Mouse (Mus musculus) olfactory bulb, adult 2 months (tissue): ENCODE measurements at regions not wholly inside any gene's neighbourhood (a gene's known extent, or its start where the extent isn't known, plus 50 kb on each side); places are given as distances from the start of the nearest gene placed in this dataset.

Experiments used
- H3K27ac ChIP-seq: fragments of 200-500 bp; 2 replicates; pipeline ENCODE4 v1.5.1; 2012; ENCODE audit warnings: low read depth, low read length; ENCODE audit not compliant: insufficient read depth
- H3K4me1 ChIP-seq: fragments of 200-500 bp; 2 replicates; pipeline ENCODE4 v1.6.1; 2012; ENCODE audit warnings: low read length; ENCODE audit not compliant: control insufficient read depth, insufficient read depth
- H3K4me3 ChIP-seq: fragments of 200-500 bp; 2 replicates; pipeline ENCODE4 v1.5.1; 2012; ENCODE audit warnings: mild to moderate bottlenecking, low read depth, low read length, moderate library complexity; ENCODE audit not compliant: insufficient read depth
- CTCF ChIP-seq: fragments of 200-500 bp; IDR thresholded peaks from 2 replicates; pipeline ENCODE4 v1.5.1; 2012; ENCODE audit warnings: low read depth, mild to moderate bottlenecking, low read length, moderate library complexity; ENCODE audit not compliant: insufficient read depth
- POLR2A ChIP-seq: fragments of 200-500 bp; IDR thresholded peaks from 2 replicates; pipeline ENCODE4 v1.6.1; 2012; ENCODE audit warnings: mild to moderate bottlenecking, low read depth, low read length, moderate library complexity; ENCODE audit not compliant: insufficient read depth
- WGBS: fragments of 180-500 bp; shearing (Covaris S2); methylation state at CpG from one replicate; pipeline ENCODE4 v1.1.7; 2018; 5-methylcytosine and 5-hydroxymethylcytosine counted together

DNA sequence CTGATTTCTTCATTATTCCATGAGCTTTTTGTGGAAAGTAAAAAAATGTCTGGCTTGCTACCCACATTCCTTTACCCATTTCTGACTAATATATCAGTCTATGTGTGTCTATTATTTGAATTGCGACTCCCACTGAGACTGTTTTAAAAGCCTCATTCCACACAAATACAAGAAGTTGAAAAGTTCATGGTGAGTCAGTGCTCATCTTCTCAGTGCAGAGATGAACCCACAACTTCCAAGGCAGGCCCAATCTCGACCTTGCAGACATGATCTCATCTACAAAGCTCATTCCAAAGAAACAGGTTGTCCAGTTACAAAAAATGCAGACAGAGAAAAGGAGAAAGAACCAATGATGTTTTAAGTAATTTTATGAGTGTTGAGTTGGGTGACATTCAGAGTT is 208.0 kb downstream of the Alg10b start:
- TF ChIP-seq CTCF (no peak), POLR2A (no peak)
- 56% methylated on average over 2 of the region's 2 CpGs for WGBS
- no peaks in the 10 kb centered on the region for H3K4me1 ChIP-seq
- no peak overlapping the region for H3K4me3 ChIP-seq
- no peak overlapping the region for H3K27ac ChIP-seq

DNA sequence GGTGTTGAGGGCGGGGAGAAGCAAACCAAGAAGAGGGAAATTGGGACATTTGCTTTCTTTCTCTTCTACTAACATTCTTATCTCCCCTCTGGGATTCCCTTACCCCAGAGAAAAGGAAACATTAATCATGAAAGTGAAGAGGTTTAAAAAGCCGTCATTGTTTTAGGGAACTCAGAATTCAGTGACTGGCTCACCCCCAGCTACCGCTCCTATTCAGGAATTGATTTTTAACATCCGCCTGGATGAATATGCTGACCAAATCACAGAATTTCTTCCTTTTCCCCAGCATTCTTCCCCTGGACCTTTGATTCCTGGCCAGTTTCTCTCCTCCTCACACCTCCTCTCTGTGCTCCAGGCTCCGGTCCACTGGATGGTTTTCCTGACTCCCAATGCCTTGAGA is 211.2 kb downstream of the Alg10b start:
- no peak for TF ChIP-seq POLR2A
- no peak for TF ChIP-seq CTCF
- WGBS, result 43% methylated on average over 5 of the region's 5 CpGs
- no peak overlapping the region for H3K4me3 ChIP-seq
- no peak overlapping the region for H3K27ac ChIP-seq
- H3K4me1 ChIP-seq, result no peaks in the 10 kb centered on the region
